Mouse (Mus musculus) midbrain, embryonic 12.5 days (tissue): ENCODE measurements around the gene Hspb7. TPM values are rescaled to one million over a fixed set of nuclear protein-coding genes. Genes with fewer than 3 reads are reported as not detected.

Source experiments
- ATAC-seq: fragments of 200-750 bp; cut with Nextera tagmentation; 2 replicates; pipeline ENCODE4 v1.8.0; 2017; ENCODE audit warnings: low read depth, moderate TSS enrichment, moderate library complexity; ENCODE audit not compliant: low FRiP score
- H3K27ac ChIP-seq: fragments of 300-500 bp; sonication (generic); replicated peaks from 2 replicates; pipeline ENCODE4 v1.5.1; 2016; ENCODE audit warnings: mild to moderate bottlenecking
- H3K27me3 ChIP-seq: fragments of 300-500 bp; sonication (generic); 2 replicates; pipeline ENCODE4 v1.6.1; 2016; ENCODE audit warnings: mild to moderate bottlenecking
- H3K36me3 ChIP-seq: fragments of 300-500 bp; sonication (generic); 2 replicates; pipeline ENCODE4 v1.6.1; 2016
- H3K4me1 ChIP-seq: fragments of 300-500 bp; sonication (generic); 2 replicates; pipeline ENCODE4 v1.6.1; 2016
- H3K4me2 ChIP-seq: fragments of 300-500 bp; sonication (generic); replicated peaks from 2 replicates; pipeline ENCODE4 v1.6.1; 2016; ENCODE audit warnings: mild to moderate bottlenecking, moderate library complexity
- H3K4me3 ChIP-seq: fragments of 300-500 bp; sonication (generic); 2 replicates; pipeline ENCODE4 v1.5.1; 2016; ENCODE audit warnings: mild to moderate bottlenecking
- H3K9ac ChIP-seq: fragments of 300-500 bp; sonication (generic); replicated peaks from 2 replicates; pipeline ENCODE4 v1.6.1; 2016; ENCODE audit warnings: mild to moderate bottlenecking, moderate library complexity
- H3K9me3 ChIP-seq: fragments of 300-500 bp; sonication (generic); 2 replicates; pipeline ENCODE4 v1.6.1; 2016; ENCODE audit warnings: mild to moderate bottlenecking
- WGBS: fragments of 180-500 bp; shearing (Covaris S2); methylation state at CpG from one replicate; pipeline ENCODE4 v1.1.7; 2016; 5-methylcytosine and 5-hydroxymethylcytosine counted together
- polyA plus RNA-seq: library from polyadenylated mRNA; unstranded; fragments of >200 nt; fragmentation: Nextera tagmentation; extraction: Ambion mirVana; gene quantifications from 2 replicates; pipeline ENCODE4 v1.2.1, GENCODE M21; 2016

Hspb7 gene
- polyA plus RNA-seq, 1 experiment from 2014 or later = 0.13 TPM

DNA sequence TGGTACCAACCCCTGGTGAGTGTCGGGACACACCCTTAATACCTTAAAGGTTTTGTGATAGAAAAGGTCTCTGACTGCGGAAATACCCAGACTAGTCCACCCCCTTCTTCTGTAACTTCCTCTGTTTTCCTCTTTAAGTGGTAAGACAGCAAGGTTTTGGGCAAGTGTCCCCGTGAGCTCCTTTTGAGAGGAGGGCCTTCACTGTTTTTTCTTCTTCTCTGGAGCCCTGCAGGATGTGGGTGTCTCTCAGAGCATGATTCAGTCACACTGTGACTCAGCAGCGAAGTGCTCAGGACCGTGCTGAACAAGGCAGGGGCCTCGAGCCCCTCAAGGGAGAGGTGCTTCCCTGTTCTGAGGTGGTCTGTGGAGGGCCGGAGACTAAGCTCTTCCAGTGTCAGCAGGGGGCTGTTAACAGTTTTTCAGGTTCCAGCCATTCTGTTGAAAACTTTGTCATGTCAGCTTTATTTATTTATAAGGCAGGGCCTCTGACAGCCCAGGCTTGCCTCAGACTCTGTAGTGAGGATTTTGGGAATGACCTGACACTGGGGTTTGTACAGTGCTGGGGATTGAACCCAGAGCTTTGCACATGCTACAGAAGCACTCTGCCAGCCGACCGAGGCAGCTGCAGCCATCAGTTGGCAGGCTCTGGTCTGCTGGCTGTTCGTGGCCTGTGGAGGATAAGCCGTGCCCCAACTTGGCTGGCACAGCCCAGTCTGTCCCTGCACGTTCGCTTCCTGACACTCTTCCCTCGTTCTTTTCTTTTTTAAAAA lies 34.2 kb downstream of the Hspb7 start:
- Histone ChIP-seq H3K4me3 (no peak overlapping the region), H3K4me2 (no peak overlapping the region), H3K36me3 (peaks cover 55% of the 10 kb centered on the region), H3K27ac (no peak overlapping the region), H3K27me3 (no peaks in the 10 kb centered on the region), H3K9ac (no peak overlapping the region), H3K4me1 (peaks cover 17% of the 10 kb centered on the region), H3K9me3 (no peaks in the 10 kb centered on the region)
- ATAC-seq = no peak
- WGBS = 81% methylated on average over 14 of the region's 14 CpGs

DNA sequence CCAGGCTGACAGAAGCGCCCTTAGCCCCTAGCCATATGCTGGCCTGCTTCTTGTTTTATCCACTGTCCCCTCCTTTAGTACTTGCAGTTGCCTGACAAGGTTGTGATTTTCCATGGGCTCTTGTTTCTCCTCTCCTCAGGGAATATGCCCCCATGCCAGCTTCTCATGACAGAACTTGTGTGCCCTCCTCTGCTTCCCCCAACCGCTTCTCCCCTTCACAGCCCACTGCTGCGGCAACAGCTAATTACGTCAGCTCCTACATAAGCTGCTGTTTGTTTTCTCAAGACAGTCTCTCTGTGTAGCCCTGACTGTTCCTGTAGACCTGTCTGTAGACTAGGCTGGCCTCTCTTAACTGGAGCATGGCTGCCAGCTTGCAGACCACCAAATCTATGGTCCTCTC lies 34.9 kb downstream of the Hspb7 start:
- Histone ChIP-seq H3K4me1 (peaks cover 18% of the 10 kb centered on the region), H3K4me3 (no peak overlapping the region), H3K36me3 (peaks cover 49% of the 10 kb centered on the region), H3K9ac (no peak overlapping the region), H3K9me3 (no peaks in the 10 kb centered on the region), H3K27ac (no peak overlapping the region), H3K27me3 (no peaks in the 10 kb centered on the region), H3K4me2 (no peak overlapping the region)
- ATAC-seq = no peak
- 85% methylated on average over 4 of the region's 4 CpGs for WGBS

- H3K27ac ChIP-seq = no peak overlapping the region
- no peaks in the 10 kb centered on the region for H3K27me3 ChIP-seq
- H3K4me1 ChIP-seq = peaks cover 26% of the 10 kb centered on the region
- no peak overlapping the region for H3K4me2 ChIP-seq
- H3K9me3 ChIP-seq = no peaks in the 10 kb centered on the region
- WGBS = 93% methylated on average over 14 of the region's 14 CpGs
- no peak overlapping the region for H3K4me3 ChIP-seq
- peaks cover 41% of the 10 kb centered on the region for H3K36me3 ChIP-seq
- H3K9ac ChIP-seq = no peak overlapping the region
- no peak for ATAC-seq
Measured at GRCm38 (mm10) chr4:141456193-141456938, 35.8 kb downstream of the Hspb7 start.

- no peak for ATAC-seq
- Histone ChIP-seq H3K4me1 (peaks cover 29% of the 10 kb centered on the region), H3K9ac (peak overlapping the region; percentile 4; the same call in 1 of the 2 replicates)
Measured at GRCm38 (mm10) chr4:141458236-141458635, 37.7 kb downstream of the Hspb7 start.

DNA sequence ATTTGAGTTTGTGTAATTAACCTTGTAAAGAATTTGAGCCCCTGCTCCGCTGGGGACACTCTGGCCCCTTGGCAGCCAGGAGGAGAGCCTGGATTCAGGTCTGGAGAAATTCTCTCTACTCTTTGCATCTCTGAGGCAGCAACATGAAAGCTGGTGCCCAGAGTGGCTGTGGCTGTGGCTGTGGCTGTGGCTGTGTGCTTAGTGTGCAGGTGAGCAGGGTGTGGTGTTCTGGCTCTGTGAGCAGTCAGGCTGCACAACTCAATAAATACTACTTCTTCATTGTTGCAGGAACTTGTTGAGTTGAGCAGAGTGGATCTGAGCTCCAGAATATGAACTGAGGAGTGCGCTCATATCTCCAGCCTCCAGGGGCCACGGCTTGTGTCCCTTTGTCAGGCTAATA lies 38.3 kb downstream of the Hspb7 start:
- no peak overlapping the region for H3K9ac ChIP-seq
- H3K4me2 ChIP-seq = no peak overlapping the region
- no peaks in the 10 kb centered on the region for H3K9me3 ChIP-seq
- WGBS = 68% methylated on average over 3 of the region's 3 CpGs
- peaks cover 40% of the 10 kb centered on the region for H3K36me3 ChIP-seq
- no peaks in the 10 kb centered on the region for H3K27me3 ChIP-seq
- no peak for ATAC-seq
- H3K4me3 ChIP-seq = no peak overlapping the region
- H3K27ac ChIP-seq = no peak overlapping the region
- H3K4me1 ChIP-seq = peaks cover 29% of the 10 kb centered on the region

More at GRCm38 (mm10) chr4:141458236-141458635, 37.7 kb downstream of the Hspb7 start:
- 15% methylated on average over 7 of the region's 7 CpGs for WGBS
- H3K36me3 ChIP-seq = peaks cover 38% of the 10 kb centered on the region
- peak overlapping the region; percentile 54; the same call in 1 of the 2 replicates for H3K27ac ChIP-seq
- no peaks in the 10 kb centered on the region for H3K27me3 ChIP-seq
- H3K4me2 ChIP-seq = no peak overlapping the region
- no peak overlapping the region for H3K4me3 ChIP-seq
- H3K9me3 ChIP-seq = no peaks in the 10 kb centered on the region

- WGBS = 88% methylated on average over 9 of the region's 9 CpGs
- no peak overlapping the region for H3K9ac ChIP-seq
- no peak overlapping the region for H3K4me3 ChIP-seq
- H3K36me3 ChIP-seq = peaks cover 49% of the 10 kb centered on the region
- H3K27ac ChIP-seq = no peak overlapping the region
- no peaks in the 10 kb centered on the region for H3K9me3 ChIP-seq
- peaks cover 29% of the 10 kb centered on the region for H3K4me1 ChIP-seq
- no peaks in the 10 kb centered on the region for H3K27me3 ChIP-seq
- no peak for ATAC-seq
- no peak overlapping the region for H3K4me2 ChIP-seq
Measured at GRCm38 (mm10) chr4:141459766-141460165, 39.2 kb downstream of the Hspb7 start.

DNA sequence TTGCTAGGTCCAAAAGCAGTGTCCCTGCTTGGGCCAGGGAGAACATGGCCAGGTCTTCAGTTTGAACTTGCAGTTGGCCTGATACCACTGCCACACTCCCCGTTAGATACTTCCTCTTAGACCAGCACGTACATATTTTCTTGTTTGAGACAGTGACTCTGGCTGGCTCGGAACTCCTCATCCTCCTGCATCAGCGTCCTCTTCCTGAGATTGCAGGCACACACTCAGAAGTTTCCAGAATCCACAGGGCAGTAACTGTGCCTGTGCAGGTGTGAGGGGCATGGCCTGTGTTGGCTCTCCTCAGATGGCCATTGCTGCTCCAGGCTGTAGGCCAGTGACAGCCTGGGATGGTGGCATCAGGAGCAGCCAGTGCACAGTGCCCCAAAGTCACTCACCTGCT lies 39.9 kb downstream of the Hspb7 start:
- no peak overlapping the region for H3K4me2 ChIP-seq
- no peak overlapping the region; the same call in 1 of the 2 replicates for H3K27ac ChIP-seq
- no peak overlapping the region for H3K4me3 ChIP-seq
- H3K36me3 ChIP-seq = peaks cover 50% of the 10 kb centered on the region
- no peaks in the 10 kb centered on the region for H3K9me3 ChIP-seq
- H3K4me1 ChIP-seq = peaks cover 29% of the 10 kb centered on the region
- H3K27me3 ChIP-seq = no peaks in the 10 kb centered on the region
- ATAC-seq = no peak
- 98% methylated on average over 4 of the region's 4 CpGs for WGBS
- no peak overlapping the region; the same call in 1 of the 2 replicates for H3K9ac ChIP-seq

GRCm38 (mm10) chr4:141461088-141461487 lies 40.5 kb downstream of the Hspb7 start:
- no peak overlapping the region; the same call in 1 of the 2 replicates for H3K27ac ChIP-seq
- H3K36me3 ChIP-seq = peaks cover 54% of the 10 kb centered on the region
- peak; percentile 10; the same call in 1 of the 2 replicates for ATAC-seq

GRCm38 (mm10) chr4:141461576-141461975 lies 41.0 kb downstream of the Hspb7 start:
- Histone ChIP-seq H3K9me3 (no peaks in the 10 kb centered on the region), H3K9ac (no peak overlapping the region), H3K4me3 (no peak overlapping the region), H3K27ac (no peak overlapping the region; the same call in 1 of the 2 replicates), H3K36me3 (peaks cover 54% of the 10 kb centered on the region), H3K4me1 (peaks cover 29% of the 10 kb centered on the region), H3K27me3 (no peaks in the 10 kb centered on the region), H3K4me2 (no peak overlapping the region)
- 89% methylated on average over 12 of the region's 12 CpGs for WGBS
- ATAC-seq = no peak

More at GRCm38 (mm10) chr4:141461088-141461487, 40.5 kb downstream of the Hspb7 start:
- H3K9ac ChIP-seq = no peak overlapping the region
- H3K4me1 ChIP-seq = peaks cover 29% of the 10 kb centered on the region
- no peaks in the 10 kb centered on the region for H3K27me3 ChIP-seq
- H3K9me3 ChIP-seq = no peaks in the 10 kb centered on the region
- WGBS = 30% methylated on average over 12 of the region's 12 CpGs
- no peak overlapping the region for H3K4me2 ChIP-seq
- no peak overlapping the region for H3K4me3 ChIP-seq

GRCm38 (mm10) chr4:141463472-141463871 lies 42.9 kb downstream of the Hspb7 start:
- 86% methylated on average over 14 of the region's 14 CpGs for WGBS
- Histone ChIP-seq H3K9ac (no peak overlapping the region), H3K27me3 (no peaks in the 10 kb centered on the region), H3K27ac (no peak overlapping the region), H3K4me3 (no peak overlapping the region), H3K9me3 (no peaks in the 10 kb centered on the region), H3K36me3 (peaks cover 71% of the 10 kb centered on the region), H3K4me1 (peaks cover 20% of the 10 kb centered on the region), H3K4me2 (no peak overlapping the region)
- ATAC-seq = no peak

- H3K36me3 ChIP-seq = peaks cover 81% of the 10 kb centered on the region
- WGBS = 76% methylated on average over 16 of the region's 16 CpGs
Measured at GRCm38 (mm10) chr4:141464722-141465121, 44.1 kb downstream of the Hspb7 start.

More at GRCm38 (mm10) chr4:141464722-141465121, 44.1 kb downstream of the Hspb7 start:
- H3K27me3 ChIP-seq = no peaks in the 10 kb centered on the region
- H3K4me3 ChIP-seq = no peak overlapping the region
- peaks cover 12% of the 10 kb centered on the region; the same call in 1 of the 2 replicates for H3K4me1 ChIP-seq
- no peak overlapping the region for H3K27ac ChIP-seq
- no peak overlapping the region for H3K4me2 ChIP-seq
- H3K9ac ChIP-seq = no peak overlapping the region
- ATAC-seq = no peak
- no peaks in the 10 kb centered on the region for H3K9me3 ChIP-seq
